Comparison of ENCODE assay signal across 8 mouse cellular contexts in genomic region chr8:123331810-123332209, GRCm38 (mm10). TPM values are rescaled to one million over a fixed set of nuclear protein-coding genes. Genes with fewer than 3 reads are reported as not detected.
DNase-seq lines count a peak whose midpoint lies in the region; ATAC-seq lines count a peak whose summit lies in the region.

No protein-coding gene starts in this region.

- peak overlapping the region; percentile 95 for H3K4me2 ChIP-seq in lung, embryonic 15.5 days
- peak overlapping the region; percentile 85 for H3K4me2 ChIP-seq in forebrain, embryonic 13.5 days
- peak overlapping the region; percentile 99 for H3K4me2 ChIP-seq in liver, embryonic 12.5 days
- peak overlapping the region; percentile 89 for H3K4me2 ChIP-seq in stomach, embryonic 14.5 days (replicated peaks; ENCODE audit: low read depth, low read length)

- H3K9me3 ChIP-seq in lung, embryonic 15.5 days, result no peaks in the 10 kb centered on the region
- no peaks in the 10 kb centered on the region for H3K9me3 ChIP-seq in forebrain, embryonic 13.5 days (replicated peaks)
- no peaks in the 10 kb centered on the region for H3K9me3 ChIP-seq in liver, embryonic 12.5 days (replicated peaks)
- H3K9me3 ChIP-seq in stomach, embryonic 14.5 days (ENCODE audit: control insufficient read depth, low read depth, low read length), result no peaks in the 10 kb centered on the region

- peaks cover 25% of the 10 kb centered on the region for H3K27me3 ChIP-seq in lung, embryonic 15.5 days
- no peaks in the 10 kb centered on the region for H3K27me3 ChIP-seq in forebrain, embryonic 13.5 days
- peaks cover 31% of the 10 kb centered on the region for H3K27me3 ChIP-seq in liver, embryonic 12.5 days (replicated peaks)
- H3K27me3 ChIP-seq in stomach, embryonic 14.5 days (ENCODE audit: control insufficient read depth, insufficient read depth, low read length), result peaks cover 2% of the 10 kb centered on the region; the same call in 1 of the 2 replicates

- H3K27ac ChIP-seq in lung, embryonic 15.5 days, result no peak overlapping the region
- peak overlapping the region; percentile 89 for H3K27ac ChIP-seq in forebrain, embryonic 13.5 days
- peak overlapping the region; percentile 72 for H3K27ac ChIP-seq in liver, embryonic 12.5 days
- no peak overlapping the region for H3K27ac ChIP-seq in stomach, embryonic 14.5 days (ENCODE audit: low read length)

- ATAC-seq in lung, embryonic 15.5 days (ENCODE audit: borderline replicate concordance, extremely low read depth, low FRiP score, low TSS enrichment), result no peak
- ATAC-seq in forebrain, embryonic 13.5 days, result no peak; the same call in 1 of the 2 replicates
- ATAC-seq in liver, embryonic 12.5 days, result no peak
- no peak for ATAC-seq in stomach, embryonic 14.5 days (ENCODE audit: insufficient number of reproducible peaks, insufficient read depth, low FRiP score, low read depth)

- H3K4me1 ChIP-seq in lung, embryonic 15.5 days, result peaks cover 17% of the 10 kb centered on the region
- H3K4me1 ChIP-seq in forebrain, embryonic 13.5 days, result peaks cover 24% of the 10 kb centered on the region
- peaks cover 77% of the 10 kb centered on the region for H3K4me1 ChIP-seq in liver, embryonic 12.5 days
- H3K4me1 ChIP-seq in stomach, embryonic 14.5 days (ENCODE audit: control insufficient read depth, insufficient read depth, low read length), result peaks cover 18% of the 10 kb centered on the region; the same call in 1 of the 2 replicates

- DNase-seq in lung, postnatal 25 days (ENCODE audit: low spot score), result no peak
- no peak for DNase-seq in adrenal gland, postnatal 36 days
- no peak for DNase-seq in testis, postnatal 14 days (ENCODE audit: low spot score)
- no peak for DNase-seq in gastrocnemius, postnatal 25 days

- peak overlapping the region; percentile 66 for H3K4me3 ChIP-seq in lung, embryonic 15.5 days
- H3K4me3 ChIP-seq in forebrain, embryonic 13.5 days, result peak overlapping the region; percentile 84
- peak overlapping the region; percentile 72 for H3K4me3 ChIP-seq in liver, embryonic 12.5 days
- peak overlapping the region; percentile 47; the same call in 1 of the 2 replicates for H3K4me3 ChIP-seq in stomach, embryonic 14.5 days (ENCODE audit: low read depth, low read length)

- H3K36me3 ChIP-seq in lung, embryonic 15.5 days, result no peaks in the 10 kb centered on the region
- H3K36me3 ChIP-seq in forebrain, embryonic 13.5 days (ENCODE audit: poor library complexity, severe bottlenecking), result no peaks in the 10 kb centered on the region
- no peaks in the 10 kb centered on the region for H3K36me3 ChIP-seq in liver, embryonic 12.5 days
- no peaks in the 10 kb centered on the region for H3K36me3 ChIP-seq in stomach, embryonic 14.5 days (ENCODE audit: control insufficient read depth, insufficient read depth, low read length)

- WGBS in lung, embryonic 15.5 days, result 20% methylated on average over 8 of the region's 8 CpGs
- WGBS in forebrain, embryonic 13.5 days, result 38% methylated on average over 8 of the region's 8 CpGs
- 12% methylated on average over 8 of the region's 8 CpGs for WGBS in liver, embryonic 12.5 days (ENCODE audit: insufficient replicate concordance)
- 28% methylated on average over 8 of the region's 8 CpGs for WGBS in stomach, embryonic 14.5 days

- no peak overlapping the region for H3K9ac ChIP-seq in lung, embryonic 15.5 days
- H3K9ac ChIP-seq in forebrain, embryonic 13.5 days, result peak overlapping the region; percentile 93
- no peak overlapping the region for H3K9ac ChIP-seq in liver, embryonic 12.5 days
- H3K9ac ChIP-seq in stomach, embryonic 14.5 days (replicated peaks; ENCODE audit: low read depth, low read length), result no peak overlapping the region

RNA-seq across cellular contexts. Expression of gene Spire2, which starts 0.7 kb away (rescaled TPM):
- polyA plus RNA-seq in lung, embryonic 15.5 days (2015; fragmentation: Nextera tagmentation; extraction: Ambion mirVana), result 1.3 and 1.4 TPM in 2 replicates
- 20.6 and 21.3 TPM in 2 replicates for polyA plus RNA-seq in forebrain, embryonic 13.5 days (2015; fragmentation: Nextera tagmentation; extraction: Ambion mirVana)
- 4.6 TPM in 2 replicates for polyA plus RNA-seq in liver, embryonic 12.5 days (2016; fragmentation: Nextera tagmentation; extraction: Ambion mirVana)
- 2.2 and 3.1 TPM in 2 replicates for polyA plus RNA-seq in stomach, embryonic 14.5 days (2014; fragmentation: Nextera tagmentation; extraction: Ambion mirVana)
- 1 to 10 TPM; 1.1 to 1.4 TPM for total RNA-seq in adrenal gland, postnatal 36 days (2021)
- under 1 TPM; 0.19 to 0.49 TPM for total RNA-seq in gastrocnemius, postnatal 25 days (2021)

RNA-seq across cellular contexts. Expression of gene Fanca, which starts 13.4 kb away (rescaled TPM):
- 29.0 and 30.0 TPM in 2 replicates for polyA plus RNA-seq in lung, embryonic 15.5 days (2015; fragmentation: Nextera tagmentation; extraction: Ambion mirVana)
- polyA plus RNA-seq in forebrain, embryonic 13.5 days (2015; fragmentation: Nextera tagmentation; extraction: Ambion mirVana), result 23.0 and 24.0 TPM in 2 replicates
- polyA plus RNA-seq in liver, embryonic 12.5 days (2016; fragmentation: Nextera tagmentation; extraction: Ambion mirVana), result 27.4 and 32.2 TPM in 2 replicates
- 29.4 and 33.6 TPM in 2 replicates for polyA plus RNA-seq in stomach, embryonic 14.5 days (2014; fragmentation: Nextera tagmentation; extraction: Ambion mirVana)
- 10 to 100 TPM in 1 of 2 experiments, 1 to 10 TPM in 1; 1.9 to 10.5 TPM for total RNA-seq in adrenal gland, postnatal 36 days (2021)
- 1 to 10 TPM in 1 of 2 experiments, under 1 TPM in 1; 0.51 to 1.3 TPM for total RNA-seq in gastrocnemius, postnatal 25 days (2021)

RNA-seq across cellular contexts. Expression of gene Tcf25, which starts 41.7 kb away (rescaled TPM):
- 143 and 162 TPM in 2 replicates for polyA plus RNA-seq in lung, embryonic 15.5 days (2015; fragmentation: Nextera tagmentation; extraction: Ambion mirVana)
- polyA plus RNA-seq in forebrain, embryonic 13.5 days (2015; fragmentation: Nextera tagmentation; extraction: Ambion mirVana), result 190 and 207 TPM in 2 replicates
- polyA plus RNA-seq in liver, embryonic 12.5 days (2016; fragmentation: Nextera tagmentation; extraction: Ambion mirVana), result 79.2 and 94.3 TPM in 2 replicates
- polyA plus RNA-seq in stomach, embryonic 14.5 days (2014; fragmentation: Nextera tagmentation; extraction: Ambion mirVana), result 161 and 177 TPM in 2 replicates
- total RNA-seq in adrenal gland, postnatal 36 days (2021), result 100 to 1,000 TPM; 213 to 255 TPM
- total RNA-seq in gastrocnemius, postnatal 25 days (2021), result 100 to 1,000 TPM; 112 to 128 TPM

Comparison
In these comparisons a context has a peak if more than half of its experiments do, and no peak if none do; other contexts are left out.
1. H3K27ac ChIP-seq: peak in forebrain, embryonic 13.5 days (single experiment) and liver, embryonic 12.5 days (single experiment); none in lung, embryonic 15.5 days (single experiment) and stomach, embryonic 14.5 days (single experiment).
2. Peak in every context shown above with its lines, with median percentiles within 50 percentile points of each other: H3K4me2 ChIP-seq and H3K4me3 ChIP-seq.